Mouse (Mus musculus): ENCODE measurements around the gene 1110051M20Rik. TPM values are rescaled to one million over a fixed set of nuclear protein-coding genes. Genes with fewer than 3 reads are reported as not detected.

1110051M20Rik gene
- polyA plus RNA-seq, 1 experiment from 2014 or later: 163 TPM

DNA sequence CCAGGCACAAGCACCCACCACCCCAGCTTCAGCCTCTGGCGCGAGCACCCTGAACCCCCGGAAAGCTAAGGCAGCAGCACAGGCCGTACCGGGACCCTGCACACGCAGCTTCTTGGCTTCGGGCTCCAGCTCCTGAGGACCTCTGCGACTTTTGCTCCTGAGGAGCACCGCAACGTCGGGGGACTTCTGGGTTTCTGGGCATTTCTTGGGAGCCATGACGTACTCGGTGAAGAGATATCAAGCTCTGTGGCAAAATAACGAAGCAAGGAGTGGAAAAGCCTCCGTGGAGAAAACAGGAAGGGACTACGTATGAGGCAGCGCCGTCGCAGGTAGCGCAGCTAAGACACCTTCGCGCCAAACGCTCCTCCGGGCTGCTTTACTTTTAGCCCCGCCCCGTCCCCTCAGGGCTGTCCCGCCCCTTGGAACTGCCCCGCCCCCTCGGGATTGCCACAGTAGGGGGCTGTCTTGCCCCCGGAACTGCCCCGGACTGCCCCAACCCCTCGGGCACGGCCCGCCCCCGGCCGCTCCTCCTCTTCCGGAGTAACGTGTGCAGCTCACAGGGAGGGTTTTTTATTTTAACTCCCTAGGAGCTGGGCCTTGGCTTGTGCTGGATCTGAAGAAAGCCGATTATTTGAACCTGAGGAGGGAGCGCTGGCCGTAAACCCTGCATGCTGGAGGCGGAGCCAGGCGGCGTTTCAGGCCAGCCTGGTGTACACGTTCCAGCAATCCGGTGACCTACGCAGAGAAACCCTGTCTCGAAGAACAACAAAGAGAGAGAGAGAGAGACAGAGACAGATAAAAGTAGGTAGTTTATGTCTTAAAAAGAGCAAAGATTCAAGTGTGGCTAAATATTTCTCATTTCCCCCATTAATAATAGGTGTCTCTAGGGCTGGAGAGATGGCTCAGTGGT lies 207.6 kb downstream of the 1110051M20Rik start, which contains the start of gene Ddb2:
Ddb2 (minus strand) TSS at position 382 of the 910 bp plus-strand sequence.
- Histone ChIP-seq H3K4me1 (ENCODE audit: control insufficient read depth, insufficient read depth, low read length) (no peaks in the 10 kb centered on the region), H3K9me3 (ENCODE audit: control insufficient read depth, low read length) (no peaks in the 10 kb centered on the region), H3K4me3 (ENCODE audit: low read depth, low read length) (peak within 1 kb of the TSS; percentile 54), H3K36me3 (ENCODE audit: control insufficient read depth, insufficient read depth, low read length) (no peaks in the 10 kb centered on the region), H3K4me2 (ENCODE audit: low read depth, low read length) (peak within 1 kb of the TSS; percentile 76), H3K9ac (replicated peaks; ENCODE audit: low read depth, low read length) (peak within 1 kb of the TSS; percentile 56), H3K27me3 (ENCODE audit: control insufficient read depth, insufficient read depth, low read length) (no peaks in the 10 kb centered on the region), H3K27ac (ENCODE audit: low read depth, low read length) (peak within 1 kb of the TSS; percentile 76)
- under 1% methylated on average over 48 of the region's 48 CpGs for WGBS
- ATAC-seq (ENCODE audit: low read depth): peak; percentile 98

- H3K9me3 ChIP-seq (ENCODE audit: control insufficient read depth, low read length): no peaks in the 10 kb centered on the region
- no peak overlapping the region for H3K9ac ChIP-seq (replicated peaks; ENCODE audit: low read depth, low read length)
- WGBS: 95% methylated on average over 2 of the region's 2 CpGs
- H3K27ac ChIP-seq (ENCODE audit: low read depth, low read length): no peak overlapping the region
- no peaks in the 10 kb centered on the region for H3K27me3 ChIP-seq (ENCODE audit: control insufficient read depth, insufficient read depth, low read length)
- no peak for ATAC-seq (ENCODE audit: low read depth)
- H3K4me3 ChIP-seq (ENCODE audit: low read depth, low read length): no peak overlapping the region
- no peak overlapping the region for H3K4me2 ChIP-seq (ENCODE audit: low read depth, low read length)
- H3K4me1 ChIP-seq (ENCODE audit: control insufficient read depth, insufficient read depth, low read length): no peaks in the 10 kb centered on the region
- no peaks in the 10 kb centered on the region for H3K36me3 ChIP-seq (ENCODE audit: control insufficient read depth, insufficient read depth, low read length)
Measured at GRCm38 (mm10) chr2:91229735-91230134, 214.8 kb downstream of the 1110051M20Rik start.

Small RNA genes within 50 kb of the gene (microRNA-seq; reads per million reads assigned to microRNA genes)
- not detected for gene Gm22071

Other genes with a start within 250 kb of the 1110051M20Rik start
- gene Nr1h3, start 241.9 kb downstream of the 1110051M20Rik start, polyA plus RNA-seq (2014; fragmentation: Nextera tagmentation; extraction: Ambion mirVana): 1.7 and 2.1 TPM in 2 replicates
- 43.2 and 45.9 TPM in 2 replicates for gene Acp2, start 241.8 kb downstream of the 1110051M20Rik start, polyA plus RNA-seq (2014; fragmentation: Nextera tagmentation; extraction: Ambion mirVana)
- gene Ddb2, start 207.7 kb downstream of the 1110051M20Rik start, polyA plus RNA-seq (2014; fragmentation: Nextera tagmentation; extraction: Ambion mirVana): 12.9 and 13.5 TPM in 2 replicates
- 11.7 and 13.1 TPM in 2 replicates for gene Pacsin3, start 188.8 kb downstream of the 1110051M20Rik start, polyA plus RNA-seq (2014; fragmentation: Nextera tagmentation; extraction: Ambion mirVana)
- gene Arfgap2, start 179.7 kb downstream of the 1110051M20Rik start, polyA plus RNA-seq (2014; fragmentation: Nextera tagmentation; extraction: Ambion mirVana): 52.9 and 68.8 TPM in 2 replicates
- 6.4 and 7.2 TPM in 2 replicates for gene Lrp4, start 12.8 kb upstream of the 1110051M20Rik start, polyA plus RNA-seq (2014; fragmentation: Nextera tagmentation; extraction: Ambion mirVana)
- 117 and 123 TPM in 2 replicates for gene Ckap5, start 82.1 kb upstream of the 1110051M20Rik start, polyA plus RNA-seq (2014; fragmentation: Nextera tagmentation; extraction: Ambion mirVana)
- gene F2, start 191.7 kb upstream of the 1110051M20Rik start, polyA plus RNA-seq (2014; fragmentation: Nextera tagmentation; extraction: Ambion mirVana): 0.36 and 0.39 TPM in 2 replicates
- gene Zfp408, start 205.1 kb upstream of the 1110051M20Rik start, polyA plus RNA-seq (2014; fragmentation: Nextera tagmentation; extraction: Ambion mirVana): 6.4 and 9.3 TPM in 2 replicates
- gene Arhgap1, start 205.2 kb upstream of the 1110051M20Rik start, polyA plus RNA-seq (2014; fragmentation: Nextera tagmentation; extraction: Ambion mirVana): 85.9 and 89.3 TPM in 2 replicates